Mouse (Mus musculus): ENCODE results near the gene Vps41. TPM values are rescaled to one million over a fixed set of nuclear protein-coding genes. Genes with fewer than 3 reads are reported as not detected.

The Vps41 gene
- polyA plus RNA-seq, 1 experiment, result 20.0 TPM

DNA sequence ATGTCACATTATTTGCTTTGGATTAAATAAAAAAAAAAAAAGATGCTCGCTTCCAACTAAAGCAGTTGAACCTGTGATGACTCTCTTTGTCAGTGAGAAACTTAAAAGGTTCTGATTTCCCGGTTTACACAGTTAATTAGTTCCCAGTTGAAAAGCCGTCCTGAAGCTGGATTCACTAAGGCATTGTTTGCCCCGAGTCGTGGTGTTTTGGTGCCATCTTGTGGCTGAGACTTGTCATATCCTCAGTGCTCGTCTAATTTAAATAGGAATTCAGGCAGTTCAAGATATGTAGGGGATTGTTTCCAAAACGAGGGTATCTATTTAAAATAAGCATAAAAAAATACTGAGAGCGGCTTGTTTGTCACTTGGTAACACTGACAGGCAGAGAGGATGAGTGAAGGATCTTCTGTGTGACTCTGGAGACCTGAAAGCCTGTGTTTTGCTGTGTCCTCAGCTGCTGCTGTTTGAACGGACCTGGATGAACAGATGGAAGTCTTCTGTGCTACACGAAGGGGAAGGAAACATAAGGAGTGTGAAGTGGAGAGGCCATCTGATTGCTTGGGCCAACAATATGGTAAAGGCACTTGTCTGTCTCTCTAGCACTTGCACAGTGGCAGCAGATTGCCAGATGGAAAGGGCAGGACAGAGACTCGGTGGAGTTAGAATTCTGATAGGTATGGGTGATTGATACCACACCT lies 93.0 kb downstream of the Vps41 start:
- H3K27me3 ChIP-seq (ENCODE audit: control insufficient read depth, insufficient read depth, insufficient read length), result no peaks in the 10 kb centered on the region
- no peak overlapping the region for H3ac ChIP-seq (ENCODE audit: control insufficient read depth, insufficient read length)
- no peak overlapping the region for H3K4me2 ChIP-seq (ENCODE audit: low read depth)

GRCm38 (mm10) chr13:18824420-18825123 lies 107.5 kb downstream of the Vps41 start:
- no peaks in the 10 kb centered on the region for H3K27me3 ChIP-seq (ENCODE audit: control insufficient read depth, insufficient read depth, insufficient read length)
- no peak overlapping the region for H3K4me3 ChIP-seq
- no peak for TF ChIP-seq REST (IDR thresholded peaks at IDR 0.05; ENCODE audit: insufficient read depth, insufficient read length)
- TF ChIP-seq TCF12 (IDR thresholded peaks at IDR 0.05; ENCODE audit: insufficient read depth, poor library complexity, severe bottlenecking), result no peak
- H3K36me3 ChIP-seq (ENCODE audit: control insufficient read depth, insufficient read depth), result peaks cover 19% of the 10 kb centered on the region
- H3ac ChIP-seq (ENCODE audit: control insufficient read depth, insufficient read length), result no peak overlapping the region
- H3K4me2 ChIP-seq (ENCODE audit: low read depth), result no peak overlapping the region
- H3K79me2 ChIP-seq (ENCODE audit: control insufficient read depth, insufficient read depth), result no peaks in the 10 kb centered on the region

More for the DNA sequence above, 93.0 kb downstream of the Vps41 start:
- TF ChIP-seq POLR2A (IDR thresholded peaks at IDR 0.05; ENCODE audit: insufficient read length, low read depth) (no peak), TCF3 (IDR thresholded peaks at IDR 0.05; ENCODE audit: insufficient read length, low read depth) (no peak), MYOG (IDR thresholded peaks at IDR 0.05; ENCODE audit: control insufficient read depth in 1 of 3, insufficient read depth in 1 of 3, insufficient read length in 2 of 3, low read depth in 2 of 3) (no peak), CEBPB (IDR thresholded peaks at IDR 0.05; ENCODE audit: insufficient read depth, poor library complexity, severe bottlenecking) (no peak), USF1 (IDR thresholded peaks at IDR 0.05; ENCODE audit: low read depth) (no peak), TCF12 (IDR thresholded peaks at IDR 0.05; ENCODE audit: insufficient read depth, poor library complexity, severe bottlenecking) (no peak)
- Histone ChIP-seq H3K4me3 (no peak overlapping the region), H3K79me2 (ENCODE audit: control insufficient read depth, insufficient read depth) (no peaks in the 10 kb centered on the region), H3K36me3 (ENCODE audit: control insufficient read depth, insufficient read depth) (peaks cover 7% of the 10 kb centered on the region)

DNA sequence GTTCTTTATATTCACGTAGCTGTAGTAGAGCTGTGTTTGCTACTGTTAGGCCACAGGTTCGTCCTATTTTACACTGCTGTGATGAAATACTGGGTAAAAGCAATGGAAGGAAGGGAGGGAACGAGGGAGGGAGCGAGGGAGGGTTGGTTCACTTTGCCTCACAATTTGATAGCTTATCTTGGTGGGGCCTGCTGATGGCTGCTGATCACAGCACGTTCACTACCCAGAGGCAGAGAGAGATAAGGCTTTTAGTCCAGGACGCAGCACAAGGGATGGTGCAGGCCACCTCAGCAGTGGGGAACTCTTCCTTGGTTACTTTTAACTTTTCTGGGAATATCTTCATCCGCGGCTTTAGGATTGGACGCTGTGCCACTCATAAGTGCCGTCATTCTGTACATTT lies 109.9 kb downstream of the Vps41 start:
- Histone ChIP-seq H3K36me3 (ENCODE audit: control insufficient read depth, insufficient read depth) (peaks cover 19% of the 10 kb centered on the region), H3K27me3 (ENCODE audit: control insufficient read depth, insufficient read depth, insufficient read length) (no peaks in the 10 kb centered on the region), H3ac (ENCODE audit: control insufficient read depth, insufficient read length) (no peak overlapping the region), H3K79me2 (ENCODE audit: control insufficient read depth, insufficient read depth) (no peaks in the 10 kb centered on the region), H3K4me2 (ENCODE audit: low read depth) (no peak overlapping the region), H3K4me3 (no peak overlapping the region)
- TF ChIP-seq MYOD1 (IDR thresholded peaks at IDR 0.05; ENCODE audit: control insufficient read depth in 1 of 3, insufficient read length in 2 of 3, low read depth in 2 of 3) (no peak), SRF (IDR thresholded peaks at IDR 0.05; ENCODE audit: control insufficient read depth, insufficient read length, low read depth) (no peak), MYOG (IDR thresholded peaks at IDR 0.05; ENCODE audit: control insufficient read depth in 1 of 3, insufficient read depth in 1 of 3, insufficient read length in 2 of 3, low read depth in 2 of 3) (no peak), E2F4 (IDR thresholded peaks at IDR 0.05; ENCODE audit: insufficient read depth) (no peak), TCF3 (IDR thresholded peaks at IDR 0.05; ENCODE audit: insufficient read length, low read depth) (no peak), CEBPB (IDR thresholded peaks at IDR 0.05; ENCODE audit: insufficient read depth, poor library complexity, severe bottlenecking) (no peak), POLR2A (IDR thresholded peaks at IDR 0.05; ENCODE audit: insufficient read length, low read depth) (no peak), MAX (IDR thresholded peaks at IDR 0.05; ENCODE audit: low read depth) (no peak), POLR2AphosphoS2 (IDR thresholded peaks at IDR 0.05; ENCODE audit: insufficient read length, low read depth) (no peak), TCF12 (IDR thresholded peaks at IDR 0.05; ENCODE audit: insufficient read depth, poor library complexity, severe bottlenecking) (no peak), USF1 (IDR thresholded peaks at IDR 0.05; ENCODE audit: low read depth) (no peak), REST (IDR thresholded peaks at IDR 0.05; ENCODE audit: insufficient read depth, insufficient read length) (no peak)

DNA sequence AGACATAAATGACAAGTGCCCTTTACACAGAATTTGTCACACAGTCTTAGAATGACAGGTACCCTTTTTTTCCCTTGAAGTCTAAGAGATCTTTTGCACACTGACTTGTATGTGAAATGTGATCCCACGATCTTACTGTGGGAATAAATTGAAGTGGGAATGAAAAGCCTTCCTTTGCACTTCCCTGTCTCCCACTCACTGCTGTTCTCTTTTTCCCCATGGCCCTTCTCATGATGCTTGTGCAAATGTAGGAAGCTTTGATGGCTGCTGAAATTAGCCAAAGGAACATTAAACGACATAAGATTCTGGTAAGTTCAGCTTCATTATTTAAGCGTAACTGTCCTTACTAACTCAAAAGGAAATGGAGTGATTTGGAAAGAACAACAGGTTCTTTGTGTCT lies 113.4 kb downstream of the Vps41 start:
- H3K79me2 ChIP-seq (ENCODE audit: control insufficient read depth, insufficient read depth), result no peaks in the 10 kb centered on the region
- no peak overlapping the region for H3K4me2 ChIP-seq (ENCODE audit: low read depth)
- peaks cover 14% of the 10 kb centered on the region for H3K36me3 ChIP-seq (ENCODE audit: control insufficient read depth, insufficient read depth)
- TF ChIP-seq MYOG (IDR thresholded peaks at IDR 0.05; ENCODE audit: control insufficient read depth in 1 of 3, insufficient read depth in 1 of 3, insufficient read length in 2 of 3, low read depth in 2 of 3), result no peak
- TF ChIP-seq TCF12 (IDR thresholded peaks at IDR 0.05; ENCODE audit: insufficient read depth, poor library complexity, severe bottlenecking), result no peak
- no peak for TF ChIP-seq SRF (IDR thresholded peaks at IDR 0.05; ENCODE audit: control insufficient read depth, insufficient read length, low read depth)
- no peak for TF ChIP-seq E2F4 (IDR thresholded peaks at IDR 0.05; ENCODE audit: insufficient read depth)
- TF ChIP-seq MYOD1 (IDR thresholded peaks at IDR 0.05; ENCODE audit: control insufficient read depth in 1 of 3, insufficient read length in 2 of 3, low read depth in 2 of 3), result no peak
- TF ChIP-seq USF1 (IDR thresholded peaks at IDR 0.05; ENCODE audit: low read depth), result no peak
- no peak for TF ChIP-seq POLR2A (IDR thresholded peaks at IDR 0.05; ENCODE audit: insufficient read length, low read depth)
- no peak for TF ChIP-seq CEBPB (IDR thresholded peaks at IDR 0.05; ENCODE audit: insufficient read depth, poor library complexity, severe bottlenecking)
- TF ChIP-seq REST (IDR thresholded peaks at IDR 0.05; ENCODE audit: insufficient read depth, insufficient read length), result no peak
- no peak overlapping the region for H3ac ChIP-seq (ENCODE audit: control insufficient read depth, insufficient read length)
- no peaks in the 10 kb centered on the region for H3K27me3 ChIP-seq (ENCODE audit: control insufficient read depth, insufficient read depth, insufficient read length)
- no peak overlapping the region for H3K4me3 ChIP-seq

DNA sequence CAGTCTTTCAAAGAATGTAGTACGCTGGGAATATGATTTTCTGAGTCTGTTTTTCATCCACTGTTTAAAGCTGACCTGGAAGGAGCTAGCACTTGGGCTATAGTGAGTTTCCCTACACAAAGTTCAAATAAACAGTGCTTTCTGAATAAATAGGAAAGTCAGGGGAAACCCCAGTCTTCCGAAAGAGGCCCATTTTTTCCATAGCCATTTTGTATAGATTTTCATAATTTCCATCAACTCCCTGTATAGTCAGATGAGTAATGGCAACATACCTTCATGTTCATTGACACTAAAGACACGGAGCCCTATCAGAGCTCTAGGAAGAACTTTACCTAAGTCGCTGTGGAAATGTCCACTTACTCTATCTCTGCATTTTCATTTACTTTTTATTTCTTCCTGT lies 122.1 kb downstream of the Vps41 start:
- no peak overlapping the region for H3K4me3 ChIP-seq
- H3ac ChIP-seq (ENCODE audit: control insufficient read depth, insufficient read length), result no peak overlapping the region
- H3K4me2 ChIP-seq (ENCODE audit: low read depth), result no peak overlapping the region
- TF ChIP-seq TCF12 (IDR thresholded peaks at IDR 0.05; ENCODE audit: insufficient read depth, poor library complexity, severe bottlenecking) (no peak), POLR2AphosphoS2 (IDR thresholded peaks at IDR 0.05; ENCODE audit: insufficient read length, low read depth) (no peak), SRF (IDR thresholded peaks at IDR 0.05; ENCODE audit: control insufficient read depth, insufficient read length, low read depth) (no peak), REST (IDR thresholded peaks at IDR 0.05; ENCODE audit: insufficient read depth, insufficient read length) (no peak), MAX (IDR thresholded peaks at IDR 0.05; ENCODE audit: low read depth) (no peak), E2F4 (IDR thresholded peaks at IDR 0.05; ENCODE audit: insufficient read depth) (no peak), USF1 (IDR thresholded peaks at IDR 0.05; ENCODE audit: low read depth) (no peak), TCF3 (IDR thresholded peaks at IDR 0.05; ENCODE audit: insufficient read length, low read depth) (no peak)
- H3K27me3 ChIP-seq (ENCODE audit: control insufficient read depth, insufficient read depth, insufficient read length), result no peaks in the 10 kb centered on the region
- no peaks in the 10 kb centered on the region for H3K36me3 ChIP-seq (ENCODE audit: control insufficient read depth, insufficient read depth)
- H3K79me2 ChIP-seq (ENCODE audit: control insufficient read depth, insufficient read depth), result no peaks in the 10 kb centered on the region

Data from myocyte (in vitro differentiated cells).